Mouse (Mus musculus): ENCODE measurements at regions not wholly inside any gene's neighbourhood (a gene's known extent, or its start where the extent isn't known, plus 50 kb on each side); places are given as distances from the start of the nearest gene placed in this dataset.

- DNase-seq (ENCODE audit: extremely low spot score, low spot score): no peak
- H3K36me3 ChIP-seq (replicated peaks): no peaks in the 10 kb centered on the region
- H3K27ac ChIP-seq: no peak overlapping the region
- no peak overlapping the region for H3K4me3 ChIP-seq
- H3K9me3 ChIP-seq: no peaks in the 10 kb centered on the region
- H3K27me3 ChIP-seq (ENCODE audit: poor library complexity, severe bottlenecking): no peaks in the 10 kb centered on the region
- no peaks in the 10 kb centered on the region for H3K4me1 ChIP-seq
- WGBS: 84% methylated on average over 3 of the region's 3 CpGs
Observed at GRCm38 (mm10) chr1:45663882-45664520, 131.0 kb upstream of the Wdr75 start.

- Histone ChIP-seq H3K27ac (no peak overlapping the region), H3K9me3 (no peaks in the 10 kb centered on the region), H3K27me3 (ENCODE audit: poor library complexity, severe bottlenecking) (no peaks in the 10 kb centered on the region), H3K4me3 (no peak overlapping the region), H3K4me1 (no peaks in the 10 kb centered on the region), H3K36me3 (replicated peaks) (no peaks in the 10 kb centered on the region)
- no peak for DNase-seq (ENCODE audit: extremely low spot score, low spot score)
- 55% methylated on average over 5 of the region's 5 CpGs for WGBS
Observed at GRCm38 (mm10) chr1:45672443-45673156, 122.4 kb upstream of the Wdr75 start.

- 82% methylated on average over 5 of the region's 5 CpGs for WGBS
- no peak overlapping the region for H3K27ac ChIP-seq
- H3K4me1 ChIP-seq: no peaks in the 10 kb centered on the region
- no peak overlapping the region for H3K4me3 ChIP-seq
- H3K27me3 ChIP-seq (ENCODE audit: poor library complexity, severe bottlenecking): no peaks in the 10 kb centered on the region
- no peak for DNase-seq (ENCODE audit: extremely low spot score, low spot score)
- H3K9me3 ChIP-seq: no peaks in the 10 kb centered on the region
- no peaks in the 10 kb centered on the region for H3K36me3 ChIP-seq (replicated peaks)
Observed at GRCm38 (mm10) chr1:45675771-45676439, 119.1 kb upstream of the Wdr75 start.

- no peaks in the 10 kb centered on the region for H3K4me1 ChIP-seq
- H3K4me3 ChIP-seq: no peak overlapping the region
- no peaks in the 10 kb centered on the region for H3K27me3 ChIP-seq (ENCODE audit: poor library complexity, severe bottlenecking)
- no peaks in the 10 kb centered on the region for H3K9me3 ChIP-seq
- H3K36me3 ChIP-seq (replicated peaks): no peaks in the 10 kb centered on the region
- 92% methylated on average over 8 of the region's 8 CpGs for WGBS
- H3K27ac ChIP-seq: no peak overlapping the region
- DNase-seq (ENCODE audit: extremely low spot score, low spot score): no peak
Observed at GRCm38 (mm10) chr1:45679964-45680709, 114.8 kb upstream of the Wdr75 start.

GRCm38 (mm10) chr1:45700893-45701292 lies 94.1 kb upstream of the Wdr75 start:
- Histone ChIP-seq H3K4me3 (no peak overlapping the region), H3K4me1 (no peaks in the 10 kb centered on the region), H3K27ac (no peak overlapping the region), H3K27me3 (ENCODE audit: poor library complexity, severe bottlenecking) (no peaks in the 10 kb centered on the region), H3K36me3 (replicated peaks) (no peaks in the 10 kb centered on the region), H3K9me3 (no peaks in the 10 kb centered on the region)
- WGBS: 66% methylated on average over 1 of the region's 1 CpGs
- DNase-seq (ENCODE audit: extremely low spot score, low spot score): no peak

GRCm38 (mm10) chr1:45701516-45701915 lies 93.5 kb upstream of the Wdr75 start:
- DNase-seq (ENCODE audit: extremely low spot score, low spot score): no peak
- Histone ChIP-seq H3K27me3 (ENCODE audit: poor library complexity, severe bottlenecking) (no peaks in the 10 kb centered on the region), H3K36me3 (replicated peaks) (no peaks in the 10 kb centered on the region), H3K4me3 (no peak overlapping the region), H3K27ac (no peak overlapping the region), H3K9me3 (no peaks in the 10 kb centered on the region), H3K4me1 (no peaks in the 10 kb centered on the region)
- 95% methylated on average over 1 of the region's 1 CpGs for WGBS

GRCm38 (mm10) chr1:45723369-45723768 lies 71.6 kb upstream of the Wdr75 start:
- Histone ChIP-seq H3K27ac (no peak overlapping the region), H3K4me3 (no peak overlapping the region), H3K36me3 (replicated peaks) (no peaks in the 10 kb centered on the region), H3K27me3 (ENCODE audit: poor library complexity, severe bottlenecking) (no peaks in the 10 kb centered on the region), H3K4me1 (no peaks in the 10 kb centered on the region), H3K9me3 (no peaks in the 10 kb centered on the region)
- DNase-seq (ENCODE audit: extremely low spot score, low spot score): no peak
- WGBS: 90% methylated on average over 2 of the region's 2 CpGs

GRCm38 (mm10) chr1:45732958-45733357 lies 62.0 kb upstream of the Wdr75 start:
- Histone ChIP-seq H3K27ac (no peak overlapping the region), H3K4me3 (no peak overlapping the region), H3K36me3 (replicated peaks) (no peaks in the 10 kb centered on the region), H3K4me1 (no peaks in the 10 kb centered on the region), H3K9me3 (no peaks in the 10 kb centered on the region), H3K27me3 (ENCODE audit: poor library complexity, severe bottlenecking) (no peaks in the 10 kb centered on the region)
- DNase-seq (ENCODE audit: extremely low spot score, low spot score): no peak
- 92% methylated on average over 3 of the region's 3 CpGs for WGBS

GRCm38 (mm10) chr1:45745136-45745535 lies 49.8 kb upstream of the Wdr75 start:
- DNase-seq (ENCODE audit: extremely low spot score, low spot score): no peak
- Histone ChIP-seq H3K9me3 (peaks cover 22% of the 10 kb centered on the region), H3K27ac (no peak overlapping the region), H3K4me3 (no peak overlapping the region), H3K4me1 (no peaks in the 10 kb centered on the region), H3K27me3 (ENCODE audit: poor library complexity, severe bottlenecking) (no peaks in the 10 kb centered on the region), H3K36me3 (replicated peaks) (peaks cover 2% of the 10 kb centered on the region; the same call in 1 of the 2 replicates)
- WGBS: 83% methylated on average over 1 of the region's 1 CpGs

All from forebrain, embryonic 10.5 days (tissue).